Mouse (Mus musculus): ENCODE data around the gene Zfp598.

Zfp598 gene

GRCm38 (mm10) chr17:24669545-24670245 is at the start of gene Zfp598:
TSS of gene Zfp598 (plus strand) at chr17:24669687.
- peak; percentile 96 for DNase-seq (ENCODE audit: low spot score)

- no peak for DNase-seq (ENCODE audit: low spot score)
Observed at GRCm38 (mm10) chr17:24625472-24625871, 44.0 kb upstream of the Zfp598 start.

GRCm38 (mm10) chr17:24628646-24629045 is 40.8 kb upstream of the Zfp598 start:
- peak; percentile 55 for DNase-seq (ENCODE audit: low spot score)

GRCm38 (mm10) chr17:24630072-24630471 is 39.4 kb upstream of the Zfp598 start:
- no peak for DNase-seq (ENCODE audit: low spot score)

GRCm38 (mm10) chr17:24632167-24632812 is 37.2 kb upstream of the Zfp598 start, which contains the start of the genes Tsc2 and Nthl1:
TSS of gene Tsc2 (minus strand) at chr17:24632630.
TSS of gene Nthl1 (plus strand) at chr17:24632680.
- DNase-seq (ENCODE audit: low spot score): peak; percentile 71

DNA sequence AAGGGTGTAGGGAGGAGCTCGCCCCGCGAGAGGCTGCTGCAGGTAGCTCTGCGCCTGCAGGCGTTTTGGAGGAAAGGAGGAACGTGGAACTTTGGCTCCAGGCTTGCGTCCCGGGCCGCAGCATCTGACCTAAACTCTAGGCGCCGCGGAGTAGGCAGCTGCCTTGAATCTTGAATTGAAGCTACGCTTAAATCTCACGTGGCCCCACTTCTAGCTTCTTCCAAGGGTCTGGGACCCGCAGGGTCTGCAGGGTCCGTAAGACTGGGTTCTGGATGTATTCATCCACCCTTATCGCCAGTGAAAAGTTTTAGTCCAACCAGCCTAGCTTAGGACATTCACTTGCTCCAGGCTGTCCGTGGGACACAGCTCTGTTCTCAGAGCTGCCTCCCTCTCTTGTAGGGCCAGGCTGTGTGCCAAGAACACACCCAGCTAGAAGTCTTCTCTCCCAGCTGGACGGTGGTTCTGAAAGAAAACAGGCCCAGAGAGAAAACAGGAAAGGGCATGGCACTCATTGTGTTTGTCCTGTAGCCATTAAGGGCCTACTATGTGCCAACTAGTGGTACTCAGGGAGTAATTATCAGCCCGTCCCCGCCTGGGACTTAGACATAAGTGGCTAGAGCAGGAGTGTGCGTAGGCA is 36.6 kb upstream of the Zfp598 start:
- DNase-seq (ENCODE audit: low spot score): peak; percentile 59

DNA sequence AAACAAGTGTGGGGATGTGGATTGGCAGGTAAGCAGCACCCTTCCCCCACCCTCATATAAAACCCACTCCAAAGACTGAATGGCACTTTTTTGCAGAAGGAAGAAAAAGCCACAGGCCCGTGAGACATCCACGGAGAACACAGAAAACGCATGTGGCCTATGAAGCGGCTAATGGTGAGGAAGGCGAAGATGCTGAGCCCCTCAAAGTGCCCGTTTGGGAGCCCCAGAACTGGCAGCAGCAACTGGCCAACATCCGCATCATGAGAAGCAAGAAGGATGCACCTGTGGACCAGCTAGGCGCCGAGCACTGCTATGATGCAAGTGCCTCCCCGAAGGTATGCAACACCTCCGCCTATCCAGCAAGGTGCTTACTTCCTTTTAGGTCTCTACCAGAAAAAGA is 35.7 kb upstream of the Zfp598 start:
- DNase-seq (ENCODE audit: low spot score): no peak

- no peak for DNase-seq (ENCODE audit: low spot score)
Observed at GRCm38 (mm10) chr17:24635024-24635423, 34.5 kb upstream of the Zfp598 start.

GRCm38 (mm10) chr17:24635694-24636093 is 33.8 kb upstream of the Zfp598 start:
- DNase-seq (ENCODE audit: low spot score): no peak

DNA sequence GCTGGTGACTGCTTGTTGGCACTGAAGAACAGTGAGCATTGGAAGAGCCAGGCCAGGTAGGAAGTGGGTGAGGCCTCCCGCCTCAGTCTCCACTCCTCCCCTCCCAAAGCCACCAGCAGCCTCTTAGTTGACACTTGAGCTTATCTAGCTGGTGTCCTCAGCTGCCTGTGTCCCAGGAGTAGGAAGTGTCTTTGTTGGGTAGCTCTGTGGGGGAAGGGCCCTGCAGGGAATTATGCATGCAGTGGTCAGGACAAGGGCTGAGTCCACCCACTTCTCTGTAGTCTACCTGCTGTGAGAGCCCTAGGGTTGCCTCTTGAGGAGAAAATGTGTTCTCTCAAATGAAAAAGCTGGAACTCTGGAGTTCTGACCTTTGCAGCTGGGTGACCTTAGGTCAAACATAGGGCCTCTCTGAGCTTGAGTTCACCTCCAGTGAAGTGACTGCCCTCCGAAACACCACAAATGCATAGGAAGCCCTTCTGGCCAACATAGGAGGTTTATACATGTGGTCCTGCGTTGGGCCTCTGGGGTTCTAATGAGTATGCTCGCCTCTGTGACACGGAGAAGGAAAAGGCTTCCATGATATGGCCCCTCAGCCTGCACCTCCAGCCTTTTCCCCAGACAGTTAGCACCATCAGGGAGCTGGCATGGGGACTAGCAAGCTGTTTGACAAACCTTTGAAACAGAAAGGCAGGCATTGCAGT is 32.6 kb upstream of the Zfp598 start:
- DNase-seq (ENCODE audit: low spot score): no peak

DNA sequence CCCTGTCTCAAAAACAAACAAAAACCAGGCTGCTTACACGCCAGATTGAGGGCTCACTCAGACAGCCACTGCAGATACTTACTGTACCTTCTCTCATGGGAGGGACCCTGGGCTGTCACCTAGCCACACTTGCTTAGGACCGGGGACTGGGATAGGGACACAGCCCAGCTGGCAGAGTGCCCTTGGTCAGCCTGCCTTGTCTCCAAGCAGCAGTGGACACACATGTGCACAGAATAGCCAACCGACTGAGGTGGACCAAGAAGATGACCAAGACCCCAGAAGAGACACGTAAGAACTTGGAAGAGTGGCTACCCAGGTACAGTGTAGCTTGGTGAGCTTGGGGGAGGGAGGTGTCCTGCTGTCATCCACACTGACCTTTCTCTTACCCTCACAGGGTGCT is 31.3 kb upstream of the Zfp598 start:
- DNase-seq (ENCODE audit: low spot score): no peak

GRCm38 (mm10) chr17:24638840-24639239 is 30.6 kb upstream of the Zfp598 start:
- peak; percentile 30 for DNase-seq (ENCODE audit: low spot score)

DNA sequence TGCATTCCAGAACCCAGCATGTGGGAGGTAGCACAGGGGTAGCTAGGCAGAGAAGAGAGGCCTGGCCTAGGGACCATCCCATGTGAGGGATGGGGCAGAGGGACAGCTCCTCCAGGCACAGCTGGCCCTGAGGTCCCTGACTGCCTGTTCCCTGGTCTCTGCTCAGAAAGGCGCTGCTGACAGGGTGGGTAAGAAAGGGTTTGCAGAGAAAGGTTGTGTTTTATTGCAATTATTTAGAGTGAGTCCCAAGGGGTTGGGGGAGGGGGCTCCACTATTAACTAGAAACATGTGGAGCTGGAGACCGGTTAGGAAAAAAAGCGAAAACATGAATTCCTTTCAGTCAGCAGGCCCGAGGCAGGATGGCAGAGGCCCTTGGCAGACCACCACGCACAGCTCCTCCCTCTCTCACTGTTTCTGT is 29.9 kb upstream of the Zfp598 start:
- peak; percentile 19 for DNase-seq (ENCODE audit: low spot score)

GRCm38 (mm10) chr17:24640119-24640518 is 29.4 kb upstream of the Zfp598 start:
- no peak for DNase-seq (ENCODE audit: low spot score)

GRCm38 (mm10) chr17:24640581-24640980 is 28.9 kb upstream of the Zfp598 start:
- DNase-seq (ENCODE audit: low spot score): no peak

DNA sequence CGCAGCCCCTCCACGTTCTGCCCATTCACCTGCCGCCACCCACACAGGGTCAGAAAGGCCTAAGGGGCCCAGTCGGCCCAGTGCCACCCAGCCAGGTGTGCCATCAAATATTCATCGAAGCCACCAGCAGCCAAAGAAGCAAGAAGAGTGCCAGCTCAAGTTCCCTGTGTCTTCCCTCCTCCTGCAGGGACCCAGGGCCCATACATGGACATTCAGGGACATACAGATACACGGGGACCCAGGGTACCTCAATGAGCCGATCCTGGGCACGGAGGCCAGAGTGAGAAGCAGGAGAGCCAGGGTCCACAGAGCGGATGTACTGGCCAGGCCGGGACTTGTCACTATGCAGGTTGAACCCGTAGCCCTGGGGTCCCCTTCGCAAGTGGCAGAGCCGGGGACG is 27.5 kb upstream of the Zfp598 start:
- no peak for DNase-seq (ENCODE audit: low spot score)

GRCm38 (mm10) chr17:24642791-24643343 is 26.6 kb upstream of the Zfp598 start:
- DNase-seq (ENCODE audit: low spot score): no peak

- no peak for DNase-seq (ENCODE audit: low spot score)
Observed at GRCm38 (mm10) chr17:24644030-24644715, 25.3 kb upstream of the Zfp598 start.

DNA sequence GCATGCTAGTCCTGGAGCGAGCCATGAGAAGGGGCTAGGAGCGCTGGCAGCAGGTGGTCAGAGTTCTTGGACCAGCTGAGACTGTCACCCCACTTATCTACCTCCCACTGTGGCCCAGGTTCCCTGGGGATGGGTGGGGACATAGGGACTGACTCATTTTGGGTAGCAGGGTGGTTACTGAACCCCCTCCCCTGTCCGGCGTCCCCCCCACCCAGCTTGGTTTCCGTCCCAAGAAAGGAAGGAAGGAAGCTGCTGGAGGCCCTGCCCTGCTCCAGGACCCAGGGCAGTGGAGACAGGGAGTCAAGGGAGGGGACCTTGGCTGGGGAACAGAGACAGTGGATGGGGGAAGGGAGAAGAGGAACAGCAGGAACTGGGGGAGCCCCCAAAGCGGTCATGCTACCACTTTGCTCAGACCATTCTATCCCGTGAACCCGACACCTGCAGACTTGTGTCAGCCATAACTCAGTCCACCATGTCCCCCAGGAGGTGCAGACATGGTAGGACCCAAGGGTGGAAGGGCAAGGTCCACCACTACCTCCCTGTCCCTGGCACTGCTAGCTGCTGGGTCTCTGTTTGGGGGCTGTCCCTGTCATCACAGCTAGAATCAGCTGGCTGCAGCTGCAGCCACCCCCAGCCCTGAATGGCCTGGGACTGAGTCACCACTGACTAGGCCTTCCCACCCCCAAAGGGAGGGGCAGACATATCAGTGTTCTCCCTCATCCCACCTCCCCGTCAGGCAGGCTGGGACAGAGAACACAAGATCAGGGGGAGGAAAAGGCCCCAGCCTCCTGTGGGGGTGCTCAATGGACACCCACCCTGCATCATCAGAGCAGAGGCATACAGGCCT is 24.4 kb upstream of the Zfp598 start:
- DNase-seq (ENCODE audit: low spot score): no peak

DNA sequence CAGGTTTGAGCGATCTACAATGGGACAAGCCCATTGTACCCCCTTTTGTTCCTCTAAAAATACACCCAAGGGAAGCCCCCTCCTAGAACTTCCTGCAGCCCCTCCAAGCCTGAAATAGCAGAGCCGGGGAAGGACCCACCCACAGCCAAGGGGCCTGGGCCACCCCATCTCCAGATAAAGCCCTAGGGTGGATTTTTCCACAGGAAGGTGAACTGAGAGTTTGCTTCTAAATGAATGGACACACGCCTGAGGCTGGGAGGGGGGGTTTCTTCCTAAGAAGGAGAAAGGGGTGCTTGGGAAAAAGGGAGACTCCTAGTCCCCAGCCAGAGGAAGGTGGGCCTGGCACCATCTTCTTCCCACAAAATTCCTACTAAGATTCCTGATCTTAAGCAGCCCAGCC is 23.6 kb upstream of the Zfp598 start:
- DNase-seq (ENCODE audit: low spot score): no peak

DNA sequence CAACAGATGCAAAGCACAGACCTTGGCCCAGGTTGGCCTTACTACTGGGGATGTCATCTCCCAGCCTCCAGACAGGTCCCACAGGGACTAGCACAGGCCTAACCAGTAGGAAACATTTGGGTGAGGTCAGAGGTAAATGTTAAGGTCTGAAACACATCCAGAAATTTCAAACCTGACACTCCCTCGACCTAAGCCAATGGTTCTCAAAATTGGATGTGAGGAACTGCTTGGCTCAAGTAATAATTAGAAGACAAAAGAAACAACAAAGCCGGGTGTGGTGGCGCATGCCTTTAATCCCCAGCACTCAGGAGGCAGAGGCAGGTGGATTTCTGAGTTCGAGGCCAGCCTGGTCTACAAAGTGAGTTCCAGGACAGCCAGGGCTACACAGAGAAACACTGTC is 23.1 kb upstream of the Zfp598 start:
- no peak for DNase-seq (ENCODE audit: low spot score)

Data from ovary, postnatal 14 days (tissue).